Mouse (Mus musculus) forebrain, embryonic 14.5 days (tissue): ENCODE data around the gene Commd7. TPM values are rescaled to one million over a fixed set of nuclear protein-coding genes. Genes with fewer than 3 reads are reported as not detected.
"Not testable (repeated sequence)": the region's sequence is repeated elsewhere in the genome, so short reads cannot be mapped to it uniquely, and the experiment has no call there.

Experiments used
- ATAC-seq: fragments of 200-750 bp; cut with Nextera tagmentation; 2 replicates; pipeline ENCODE4 v1.8.0; 2017; ENCODE audit warnings: mild to moderate bottlenecking, moderate library complexity
- DNase-seq: peaks from one replicate; pipeline ENCODE4 v3.0.0-alpha.2; 2015; ENCODE audit warnings: low spot score
- H3K27ac ChIP-seq: fragments of 300-500 bp; sonication (generic); 2 replicates; pipeline ENCODE4 v1.5.1; 2014; ENCODE audit warnings: low read depth, mild to moderate bottlenecking, control low read depth, low read length, moderate library complexity
- H3K27me3 ChIP-seq: fragments of 300-500 bp; sonication (generic); replicated peaks from 2 replicates; pipeline ENCODE4 v1.6.1; 2014; ENCODE audit warnings: low read length, control low read depth, mixed read lengths; ENCODE audit not compliant: control insufficient read depth, insufficient read depth
- H3K36me3 ChIP-seq: fragments of 300-500 bp; sonication (generic); 2 replicates; pipeline ENCODE4 v1.6.1; 2014; ENCODE audit warnings: low read length, control low read depth; ENCODE audit not compliant: control insufficient read depth, insufficient read depth
- H3K4me1 ChIP-seq: fragments of 300-500 bp; sonication (generic); 2 replicates; pipeline ENCODE4 v1.6.1; 2014; ENCODE audit warnings: antibody characterized with exemption, low read length, control low read depth; ENCODE audit not compliant: control insufficient read depth, insufficient read depth
- H3K4me2 ChIP-seq: fragments of 300-500 bp; sonication (generic); 2 replicates; pipeline ENCODE4 v1.6.1; 2014; ENCODE audit warnings: mild to moderate bottlenecking, control low read depth, low read length
- H3K4me3 ChIP-seq: fragments of 300-500 bp; sonication (generic); 2 replicates; pipeline ENCODE4 v1.5.1; 2014; ENCODE audit warnings: low read depth, low read length, control low read depth
- H3K9ac ChIP-seq: fragments of 300-500 bp; sonication (generic); 2 replicates; pipeline ENCODE4 v1.6.1; 2014; ENCODE audit warnings: mild to moderate bottlenecking, low read length, control low read depth, moderate library complexity
- H3K9me3 ChIP-seq: fragments of 300-500 bp; sonication (generic); replicated peaks from 2 replicates; pipeline ENCODE4 v1.6.1; 2016; ENCODE audit warnings: low read length, control low read depth, mixed read lengths; ENCODE audit not compliant: control insufficient read depth
- whole genome bisulfite sequencing: fragments of 180-500 bp; shearing (Covaris S2); extraction: QIAGEN DNeasy Blood & Tissue Kit; methylation state at CpG from one replicate; pipeline ENCODE4 v1.1.7; 2014; 5-methylcytosine and 5-hydroxymethylcytosine counted together
- polyA plus RNA-seq: library from polyadenylated mRNA; unstranded; fragments of >200 nt; fragmentation: Nextera tagmentation; extraction: Ambion mirVana; gene quantifications from 2 replicates; pipeline ENCODE4 v1.2.1, GENCODE M21; 2014

The Commd7 gene
- 86.9 and 95.9 TPM in 2 replicates for polyA plus RNA-seq

DNA sequence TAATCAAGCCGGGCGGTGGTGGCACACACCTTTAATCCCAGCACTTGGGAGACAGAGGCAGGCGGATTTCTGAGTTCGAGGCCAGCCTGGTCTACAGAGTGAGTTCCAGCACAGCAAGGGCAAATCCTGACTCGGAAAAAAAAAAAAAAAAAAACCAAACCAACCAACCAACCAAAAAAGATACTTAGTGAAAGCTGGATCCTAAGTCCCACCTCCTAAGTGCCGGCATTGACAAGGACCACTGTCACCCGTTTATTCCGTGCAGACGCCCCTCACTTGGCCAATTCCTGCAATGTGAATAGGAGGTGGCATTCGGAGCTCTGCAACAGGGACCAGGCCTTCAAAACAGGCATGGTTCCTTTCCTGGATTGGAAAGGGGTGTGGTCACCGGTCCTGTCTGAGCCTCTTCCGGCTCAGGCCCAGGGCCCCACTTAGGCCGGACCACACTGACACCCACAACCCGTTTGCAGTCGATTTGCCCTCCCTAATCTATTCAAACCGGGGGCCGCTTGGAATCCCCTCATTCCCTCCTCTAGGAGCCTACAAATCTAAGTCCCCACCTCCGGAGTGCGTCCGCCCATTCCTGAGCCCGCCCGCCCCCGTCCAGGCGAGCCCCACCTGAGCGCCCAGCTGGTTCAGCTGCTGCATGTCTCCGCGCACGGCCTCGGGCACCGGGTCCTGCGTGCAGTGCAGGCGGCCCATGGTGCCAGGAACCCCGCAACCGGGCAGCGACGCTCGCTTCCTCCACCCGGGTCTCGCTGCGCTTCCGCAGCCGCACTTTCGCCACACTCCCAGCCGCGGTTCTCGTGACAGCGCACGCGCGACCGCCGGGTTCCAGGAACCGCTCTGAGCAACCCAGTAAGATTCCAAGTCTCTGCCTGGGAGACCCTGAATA is at the start of gene Commd7:
Commd7 (minus strand) TSS at position 806 of the 895 bp plus-strand sequence.
- peak; percentile 89 for DNase-seq
- Histone ChIP-seq H3K9ac (peak within 1 kb of the TSS; percentile 95), H3K36me3 (peaks cover 12% of the 10 kb centered on the region), H3K4me3 (peak within 1 kb of the TSS; percentile 91), H3K9me3 (no peaks in the 10 kb centered on the region), H3K4me1 (0 out of 2 replicates have a peak, but pooled peaks cover 6% of the 10 kb centered on the region), H3K4me2 (peak within 1 kb of the TSS; percentile 70), H3K27ac (peak within 1 kb of the TSS; percentile 89), H3K27me3 (no peaks in the 10 kb centered on the region)
- peak; percentile 94 for ATAC-seq
- 5% methylated on average over 53 of the region's 53 CpGs for WGBS

DNA sequence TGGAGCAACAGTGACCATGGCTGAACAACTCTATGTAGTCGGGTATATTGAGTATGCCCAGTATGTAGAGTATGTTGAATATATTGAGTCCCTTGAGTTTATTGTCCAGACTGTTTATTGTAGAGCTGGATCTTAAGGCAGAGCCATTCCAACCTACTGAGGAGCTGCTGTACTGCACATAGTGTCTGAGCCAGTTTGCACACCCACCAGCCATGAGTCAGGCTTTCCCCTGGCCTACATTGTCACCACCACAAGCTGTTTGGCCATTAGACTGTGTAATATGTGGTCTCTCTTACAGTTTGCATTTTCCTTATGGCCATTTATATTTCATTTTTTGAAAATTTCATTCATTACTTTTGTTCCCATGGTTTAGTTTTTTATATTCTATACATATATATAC is 47.4 kb upstream of the Commd7 start:
- Histone ChIP-seq H3K27ac (no peak overlapping the region), H3K27me3 (no peaks in the 10 kb centered on the region), H3K4me2 (no peak overlapping the region), H3K9ac (no peak overlapping the region), H3K4me1 (no peaks in the 10 kb centered on the region), H3K4me3 (no peak overlapping the region), H3K36me3 (peaks cover 3% of the 10 kb centered on the region; the same call in 1 of the 2 replicates), H3K9me3 (no peaks in the 10 kb centered on the region)
- DNase-seq, result no peak
- ATAC-seq, result no peak
- WGBS, result 91% methylated on average over 1 of the region's 1 CpGs

DNA sequence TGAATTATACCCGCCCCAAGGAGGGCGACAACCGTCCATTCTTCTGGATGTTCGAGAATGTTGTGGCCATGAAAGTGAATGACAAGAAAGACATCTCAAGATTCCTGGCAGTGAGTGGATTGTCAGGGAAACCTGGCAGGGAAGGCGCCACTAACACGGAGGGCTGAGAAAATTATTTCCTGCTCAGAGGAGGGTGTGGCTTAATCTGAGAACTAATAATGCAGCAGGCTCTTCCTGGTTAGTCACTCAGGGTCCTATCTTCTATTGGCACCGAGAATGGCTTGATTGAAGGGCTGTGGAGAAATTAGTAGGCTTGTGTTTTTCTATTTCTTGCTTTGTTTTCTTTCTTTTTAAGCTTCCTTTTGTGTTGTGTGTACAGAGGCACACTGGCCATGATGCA is 45.0 kb upstream of the Commd7 start:
- DNase-seq (no peak), ATAC-seq (no peak)
- Histone ChIP-seq H3K4me2 (no peak overlapping the region), H3K9ac (no peak overlapping the region), H3K27ac (no peak overlapping the region), H3K4me3 (no peak overlapping the region), H3K27me3 (no peaks in the 10 kb centered on the region), H3K9me3 (no peaks in the 10 kb centered on the region), H3K36me3 (peaks cover 3% of the 10 kb centered on the region; the same call in 1 of the 2 replicates), H3K4me1 (no peaks in the 10 kb centered on the region)
- 88% methylated on average over 7 of the region's 7 CpGs for WGBS

DNA sequence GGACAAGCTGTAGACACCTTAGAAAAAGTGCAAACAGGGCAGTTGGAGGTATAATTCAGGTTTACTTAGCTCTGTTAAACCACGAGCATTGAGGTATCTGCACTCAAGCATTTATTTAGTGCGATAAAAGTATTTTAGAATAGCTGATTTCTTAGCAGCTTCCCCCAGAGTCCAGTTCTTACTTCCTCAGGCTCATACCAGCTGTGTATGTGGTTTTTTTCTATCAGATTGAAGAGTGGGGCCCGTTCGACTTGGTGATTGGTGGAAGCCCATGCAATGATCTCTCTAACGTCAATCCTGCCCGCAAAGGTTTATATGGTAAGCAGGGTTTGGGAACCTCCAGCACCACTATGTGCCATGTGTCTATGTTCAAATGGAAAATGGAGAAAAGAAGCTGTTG is 44.4 kb upstream of the Commd7 start:
- Histone ChIP-seq H3K4me2 (no peak overlapping the region), H3K27me3 (no peaks in the 10 kb centered on the region), H3K27ac (no peak overlapping the region), H3K36me3 (peaks cover 3% of the 10 kb centered on the region; the same call in 1 of the 2 replicates), H3K4me1 (no peaks in the 10 kb centered on the region), H3K9ac (no peak overlapping the region), H3K4me3 (no peak overlapping the region), H3K9me3 (no peaks in the 10 kb centered on the region)
- 95% methylated on average over 6 of the region's 6 CpGs for WGBS
- no peak for DNase-seq
- no peak for ATAC-seq

DNA sequence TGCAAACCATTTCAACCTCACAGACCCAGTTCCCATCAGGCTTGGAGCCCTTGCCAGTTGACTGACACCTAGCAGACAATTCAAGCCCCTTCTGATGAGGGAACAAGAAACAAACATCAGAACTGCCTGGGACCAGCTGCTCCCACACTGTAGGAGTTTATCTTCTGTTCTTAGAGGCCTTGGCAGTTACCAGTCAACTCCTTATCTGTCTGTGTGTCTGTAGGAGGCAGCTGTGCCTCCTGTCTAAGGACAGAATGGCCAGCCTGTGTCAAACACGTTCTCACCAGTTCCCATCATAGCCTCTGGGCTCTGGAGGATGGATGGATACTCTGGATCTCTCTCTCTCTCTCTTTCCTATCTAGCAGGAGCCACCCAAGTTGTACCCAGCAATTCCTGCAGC is 42.8 kb upstream of the Commd7 start:
- DNase-seq, ATAC-seq: not testable (repeated sequence)
- 69% methylated on average over 1 of the region's 1 CpGs for WGBS

DNA sequence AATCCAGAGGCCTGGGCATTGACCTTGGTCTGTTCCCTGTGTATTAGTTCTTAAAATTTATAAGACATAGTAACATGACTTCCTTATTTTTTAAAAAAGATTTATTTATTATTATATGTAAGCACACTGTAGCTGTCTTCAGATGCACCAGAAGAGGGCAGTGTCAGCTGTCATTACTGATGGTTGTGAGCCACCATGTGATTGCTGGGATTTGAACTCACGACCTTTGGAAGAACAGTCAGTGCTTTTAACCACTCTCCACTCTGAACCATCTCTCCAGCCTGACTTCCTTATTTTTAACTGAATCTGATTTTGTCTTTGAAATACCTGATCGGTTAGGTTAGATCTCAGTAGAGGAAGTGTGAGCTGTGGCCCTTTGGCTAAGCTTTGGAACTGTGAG is 40.0 kb upstream of the Commd7 start:
- Histone ChIP-seq H3K4me3 (no peak overlapping the region), H3K27ac (no peak overlapping the region), H3K4me1 (no peaks in the 10 kb centered on the region), H3K36me3 (0 out of 2 replicates have a peak, but pooled peaks cover 4% of the 10 kb centered on the region), H3K4me2 (no peak overlapping the region), H3K9me3 (no peaks in the 10 kb centered on the region), H3K9ac (no peak overlapping the region), H3K27me3 (no peaks in the 10 kb centered on the region)
- DNase-seq (no peak), ATAC-seq (no peak)
- WGBS, result 84% methylated on average over 2 of the region's 2 CpGs

More for the DNA sequence above, 42.8 kb upstream of the Commd7 start:
- H3K4me3 ChIP-seq, H3K27ac ChIP-seq, H3K4me2 ChIP-seq, H3K9ac ChIP-seq, H3K27me3 ChIP-seq, H3K4me1 ChIP-seq, H3K36me3 ChIP-seq, H3K9me3 ChIP-seq: not testable (repeated sequence)

DNA sequence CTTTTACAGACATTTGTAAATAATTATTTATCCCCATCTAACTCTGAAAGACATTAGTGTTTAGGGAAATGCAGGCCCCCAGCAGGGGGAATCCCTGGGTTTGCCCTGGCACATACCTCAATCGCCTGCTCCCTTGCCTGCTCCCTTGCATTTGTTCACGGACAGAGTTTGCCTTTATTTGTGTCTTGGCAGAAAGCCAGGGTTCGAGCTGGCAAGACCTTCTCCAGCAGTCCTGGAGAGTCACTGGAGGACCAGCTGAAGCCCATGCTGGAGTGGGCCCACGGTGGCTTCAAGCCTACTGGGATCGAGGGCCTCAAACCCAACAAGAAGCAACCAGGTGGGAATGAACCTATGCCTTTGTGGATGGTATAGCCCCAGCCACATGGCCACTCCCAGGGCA is 37.5 kb upstream of the Commd7 start:
- Histone ChIP-seq H3K4me1 (no peaks in the 10 kb centered on the region), H3K9me3 (no peaks in the 10 kb centered on the region), H3K9ac (no peak overlapping the region), H3K36me3 (0 out of 2 replicates have a peak, but pooled peaks cover 2% of the 10 kb centered on the region), H3K4me2 (no peak overlapping the region), H3K27ac (no peak overlapping the region), H3K4me3 (no peak overlapping the region), H3K27me3 (no peaks in the 10 kb centered on the region)
- ATAC-seq (no peak), DNase-seq (no peak)
- 42% methylated on average over 5 of the region's 5 CpGs for WGBS

DNA sequence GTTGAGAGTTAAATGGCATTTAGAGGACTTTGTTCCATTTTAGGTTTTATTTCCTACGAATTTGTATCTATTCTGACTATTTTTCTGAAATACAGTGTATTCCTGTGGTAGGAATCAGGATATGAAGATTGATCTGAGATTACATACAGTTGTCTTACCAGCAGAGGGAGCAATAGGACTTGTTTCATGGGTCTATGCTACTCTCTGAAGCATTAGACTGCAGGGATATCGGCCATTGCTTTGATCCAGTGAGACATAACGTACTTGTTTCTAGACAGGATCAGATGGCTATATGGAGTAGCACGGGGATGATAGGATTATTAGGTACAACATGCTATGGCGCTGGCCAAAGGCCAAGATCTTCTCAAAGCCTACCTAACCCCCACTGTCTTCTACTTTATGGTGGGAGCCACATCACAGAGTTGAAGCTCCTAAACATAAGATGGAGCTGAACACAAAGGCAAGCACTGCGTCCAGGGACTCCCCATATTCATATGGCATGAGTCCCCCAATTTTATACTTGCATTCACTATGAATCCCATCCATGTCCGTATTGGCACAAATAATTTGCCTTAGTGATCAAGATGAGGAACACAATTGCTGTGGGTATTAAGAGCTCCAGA is 36.3 kb upstream of the Commd7 start:
- H3K4me3 ChIP-seq, result no peak overlapping the region
- H3K4me2 ChIP-seq, result no peak overlapping the region
- H3K36me3 ChIP-seq, result 0 out of 2 replicates have a peak, but pooled peaks cover 2% of the 10 kb centered on the region
- peak; percentile 71 for ATAC-seq
- no peaks in the 10 kb centered on the region for H3K9me3 ChIP-seq
- H3K9ac ChIP-seq, result no peak overlapping the region
- DNase-seq, result peak; percentile 93
- H3K27ac ChIP-seq, result no peak overlapping the region
- WGBS, result 63% methylated on average over 7 of the region's 7 CpGs
- no peaks in the 10 kb centered on the region for H3K4me1 ChIP-seq
- H3K27me3 ChIP-seq, result no peaks in the 10 kb centered on the region

DNA sequence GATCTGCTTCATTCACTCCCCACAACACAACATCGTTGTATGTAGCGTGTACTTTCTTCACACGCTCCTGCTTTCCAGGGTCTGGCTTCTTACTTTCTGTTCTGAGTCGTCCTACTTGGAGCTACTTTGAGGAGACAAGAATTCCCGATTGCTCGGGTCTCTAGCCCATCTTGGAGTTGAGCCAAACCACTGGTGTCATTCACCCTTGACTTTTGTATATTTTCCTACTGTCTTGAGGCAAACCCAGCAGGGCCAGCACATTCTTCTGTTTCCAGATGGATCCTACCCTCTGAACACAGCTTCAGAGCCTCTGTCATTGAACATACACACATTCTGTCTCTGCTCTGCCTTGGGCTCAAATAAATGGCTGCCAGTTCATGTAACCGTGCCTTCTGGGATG is 32.8 kb upstream of the Commd7 start:
- H3K4me1 ChIP-seq, result no peaks in the 10 kb centered on the region
- H3K9me3 ChIP-seq, result no peaks in the 10 kb centered on the region
- H3K27ac ChIP-seq, result no peak overlapping the region
- no peak overlapping the region for H3K4me2 ChIP-seq
- 88% methylated on average over 7 of the region's 7 CpGs for WGBS
- DNase-seq, result no peak
- no peaks in the 10 kb centered on the region for H3K27me3 ChIP-seq
- H3K4me3 ChIP-seq, result no peak overlapping the region
- no peak overlapping the region for H3K9ac ChIP-seq
- ATAC-seq, result no peak
- H3K36me3 ChIP-seq, result peaks cover 6% of the 10 kb centered on the region; the same call in 1 of the 2 replicates
